ENCODE assay signal across 8 mouse cellular contexts in the genomic region with DNA sequence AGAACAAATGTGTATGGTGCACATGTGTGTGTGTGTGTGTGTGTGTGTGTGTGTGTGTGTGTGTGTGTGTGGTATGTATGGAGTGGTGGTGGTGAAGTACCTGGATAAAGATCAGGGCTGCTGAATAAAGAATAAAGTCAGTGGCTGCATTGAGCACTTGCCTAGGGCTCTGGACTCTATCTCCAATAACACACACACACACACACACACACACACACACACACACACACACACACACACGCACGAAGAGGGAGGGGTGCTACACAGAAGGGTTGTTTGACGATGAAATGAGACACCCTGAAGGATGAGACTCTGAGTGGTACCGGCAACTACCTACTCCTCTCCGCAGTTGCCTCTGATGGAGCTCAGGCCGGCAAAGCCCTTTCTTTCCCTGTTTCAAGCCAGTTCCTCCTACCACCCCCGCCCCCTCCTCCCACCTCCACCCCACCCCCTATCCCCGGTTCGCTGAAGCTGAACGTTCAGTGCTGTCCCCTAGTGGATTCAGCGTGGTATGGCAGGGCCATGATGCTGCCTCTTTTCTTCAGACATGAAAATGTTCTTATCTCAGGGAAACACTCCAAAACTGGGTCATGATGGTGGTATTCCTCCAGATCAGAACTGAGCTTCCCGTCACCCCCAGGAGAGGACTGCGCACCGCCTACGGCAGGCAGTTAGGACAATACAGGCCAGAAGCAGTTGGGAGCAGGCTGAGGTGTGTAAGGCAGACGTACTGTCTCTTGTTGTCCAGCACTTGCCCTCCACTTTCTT. TPM values are rescaled to one million over a fixed set of nuclear protein-coding genes. Genes with fewer than 3 reads are reported as not detected.
DNase-seq lines count a peak whose midpoint lies in the region; ATAC-seq and TF ChIP-seq lines count a peak whose summit lies in the region.

No protein-coding gene starts in this region.

- H3K27ac ChIP-seq in cerebellum, adult 2 months (ENCODE audit: insufficient read depth, low read length): no peak overlapping the region
- H3K27ac ChIP-seq in intestine, embryonic 16.5 days (ENCODE audit: low read length): no peak overlapping the region
- no peak overlapping the region for H3K27ac ChIP-seq in limb, embryonic 11.5 days (replicated peaks; ENCODE audit: low read depth, low read length)
- no peak overlapping the region for H3K27ac ChIP-seq in midbrain, embryonic 13.5 days
- no peak overlapping the region for H3K27ac ChIP-seq in stomach, embryonic 15.5 days

- TF ChIP-seq CTCF in cerebellum, adult 2 months (IDR thresholded peaks at IDR 0.05; ENCODE audit: borderline replicate concordance, insufficient read depth, low read depth, low read length): peak; percentile 68; the same call in 1 of the 2 replicates

- H3K9ac ChIP-seq in intestine, embryonic 16.5 days (ENCODE audit: low read depth, low read length): no peak overlapping the region
- 0 out of 2 replicates have a peak overlapping the region, but pooled peaks have one; percentile 13 for H3K9ac ChIP-seq in limb, embryonic 11.5 days (ENCODE audit: low read length)
- H3K9ac ChIP-seq in midbrain, embryonic 13.5 days (replicated peaks): no peak overlapping the region; the same call in 1 of the 2 replicates
- no peak overlapping the region for H3K9ac ChIP-seq in stomach, embryonic 15.5 days

- peak; percentile 86 for DNase-seq in heart, adult 11 months
- no peak for DNase-seq in heart, adult 8-10 months (ENCODE audit: low spot score)
- DNase-seq in cerebellum, adult 2 months: peak; percentile 32 to 40
- peak; percentile 80 for DNase-seq in limb, embryonic 11.5 days (ENCODE audit: low spot score)

- H3K4me3 ChIP-seq in cerebellum, adult 2 months (replicated peaks; ENCODE audit: insufficient read depth, low read depth, low read length): peak overlapping the region; percentile 26
- peak overlapping the region; percentile 14; the same call in 1 of the 2 replicates for H3K4me3 ChIP-seq in intestine, embryonic 16.5 days (ENCODE audit: low read length)
- no peak overlapping the region for H3K4me3 ChIP-seq in limb, embryonic 11.5 days (ENCODE audit: low read depth, low read length)
- peak overlapping the region; percentile 31 for H3K4me3 ChIP-seq in midbrain, embryonic 13.5 days (replicated peaks)
- H3K4me3 ChIP-seq in stomach, embryonic 15.5 days (replicated peaks): peak overlapping the region; percentile 30

- H3K27me3 ChIP-seq in cerebellum, adult 2 months (ENCODE audit: control insufficient read depth, insufficient read depth, low read length): no peaks in the 10 kb centered on the region
- H3K27me3 ChIP-seq in intestine, embryonic 16.5 days (replicated peaks; ENCODE audit: control insufficient read depth, insufficient read depth, low read length): no peaks in the 10 kb centered on the region
- H3K27me3 ChIP-seq in limb, embryonic 11.5 days (ENCODE audit: control insufficient read depth, insufficient read depth, low read length): no peaks in the 10 kb centered on the region
- peaks cover 7% of the 10 kb centered on the region; the same call in 1 of the 2 replicates for H3K27me3 ChIP-seq in midbrain, embryonic 13.5 days
- no peaks in the 10 kb centered on the region for H3K27me3 ChIP-seq in stomach, embryonic 15.5 days (replicated peaks)

- TF ChIP-seq POLR2A in cerebellum, adult 2 months (IDR thresholded peaks at IDR 0.05; ENCODE audit: borderline replicate concordance, insufficient read depth, low read length): no peak

- peak; percentile 44; the same call in 1 of the 2 replicates for ATAC-seq in frontal cortex, adult (ENCODE audit: low TSS enrichment)
- ATAC-seq in intestine, embryonic 16.5 days: peak; percentile 61
- ATAC-seq in limb, embryonic 11.5 days (ENCODE audit: insufficient number of reproducible peaks, low FRiP score, low TSS enrichment, low read depth): 0 out of 2 replicates have a peak, but pooled peaks have one; percentile 39
- ATAC-seq in midbrain, embryonic 13.5 days: peak; percentile 78
- ATAC-seq in stomach, embryonic 15.5 days (ENCODE audit: insufficient read depth, low FRiP score, low read depth): peak; percentile 24; the same call in 1 of the 2 replicates

- 9% methylated on average over 15 of the region's 16 CpGs for WGBS in cerebellum, adult 2 months
- WGBS in intestine, embryonic 16.5 days: 9% methylated on average over 16 of the region's 16 CpGs
- 15% methylated on average over 14 of the region's 16 CpGs for whole genome bisulfite sequencing in limb, embryonic 11.5 days
- 9% methylated on average over 13 of the region's 16 CpGs for WGBS in midbrain, embryonic 13.5 days
- WGBS in stomach, embryonic 15.5 days: 10% methylated on average over 14 of the region's 16 CpGs

- no peaks in the 10 kb centered on the region for H3K9me3 ChIP-seq in intestine, embryonic 16.5 days (ENCODE audit: control insufficient read depth, low read length)
- H3K9me3 ChIP-seq in limb, embryonic 11.5 days (ENCODE audit: control insufficient read depth, low read length): no peaks in the 10 kb centered on the region
- H3K9me3 ChIP-seq in midbrain, embryonic 13.5 days: no peaks in the 10 kb centered on the region
- no peaks in the 10 kb centered on the region for H3K9me3 ChIP-seq in stomach, embryonic 15.5 days

- H3K4me1 ChIP-seq in cerebellum, adult 2 months (ENCODE audit: control insufficient read depth, insufficient read depth, low read length): no peaks in the 10 kb centered on the region
- H3K4me1 ChIP-seq in intestine, embryonic 16.5 days (ENCODE audit: control insufficient read depth, insufficient read depth, low read length): no peaks in the 10 kb centered on the region
- H3K4me1 ChIP-seq in limb, embryonic 11.5 days (ENCODE audit: control insufficient read depth, insufficient read depth, low read length): no peaks in the 10 kb centered on the region
- peaks cover 5% of the 10 kb centered on the region; the same call in 1 of the 2 replicates for H3K4me1 ChIP-seq in midbrain, embryonic 13.5 days (replicated peaks)
- no peaks in the 10 kb centered on the region for H3K4me1 ChIP-seq in stomach, embryonic 15.5 days

- H3K36me3 ChIP-seq in intestine, embryonic 16.5 days (ENCODE audit: control insufficient read depth, insufficient read depth, low read length): no peaks in the 10 kb centered on the region
- H3K36me3 ChIP-seq in limb, embryonic 11.5 days (ENCODE audit: control insufficient read depth, insufficient read depth, low read length): no peaks in the 10 kb centered on the region
- H3K36me3 ChIP-seq in midbrain, embryonic 13.5 days: no peaks in the 10 kb centered on the region
- H3K36me3 ChIP-seq in stomach, embryonic 15.5 days: no peaks in the 10 kb centered on the region

- peak overlapping the region; percentile 54 for H3K4me2 ChIP-seq in intestine, embryonic 16.5 days (ENCODE audit: low read depth, low read length)
- peak overlapping the region; percentile 38 for H3K4me2 ChIP-seq in limb, embryonic 11.5 days (ENCODE audit: low read depth, severe bottlenecking)
- H3K4me2 ChIP-seq in midbrain, embryonic 13.5 days (replicated peaks): peak overlapping the region; percentile 48
- H3K4me2 ChIP-seq in stomach, embryonic 15.5 days: peak overlapping the region; percentile 53

RNA-seq across cellular contexts. Expression of a gene that starts 1.5 kb away (rescaled TPM):
- total RNA-seq in heart, adult 8-10 months (2022): not detected
- not detected in 2 replicates for polyA plus RNA-seq in cerebellum, adult 2 months (2012; rRNA removed)
- polyA plus RNA-seq in intestine, embryonic 16.5 days (2015; fragmentation: Nextera tagmentation; extraction: Ambion mirVana): 0.35 and 0.37 TPM in 2 replicates
- not detected in 2 replicates for polyA plus RNA-seq in limb, embryonic 11.5 days (2014; fragmentation: Nextera tagmentation; extraction: Ambion mirVana)
- not detected in 2 replicates for polyA plus RNA-seq in midbrain, embryonic 13.5 days (2015; fragmentation: Nextera tagmentation; extraction: Ambion mirVana)
- polyA plus RNA-seq in stomach, embryonic 15.5 days (2015; fragmentation: Nextera tagmentation; extraction: Ambion mirVana): 0.26 and 0.30 TPM in 2 replicates

RNA-seq across cellular contexts. Expression of a gene that starts 3.8 kb away (rescaled TPM):
- not detected for total RNA-seq in heart, adult 8-10 months (2022)
- polyA plus RNA-seq in cerebellum, adult 2 months (2012; rRNA removed): not detected in 2 replicates
- 0.78 TPM in 2 replicates for polyA plus RNA-seq in intestine, embryonic 16.5 days (2015; fragmentation: Nextera tagmentation; extraction: Ambion mirVana)
- polyA plus RNA-seq in limb, embryonic 11.5 days (2014; fragmentation: Nextera tagmentation; extraction: Ambion mirVana): 0.09 TPM in 1 of 2 replicates, not detected in the other
- not detected in 2 replicates for polyA plus RNA-seq in midbrain, embryonic 13.5 days (2015; fragmentation: Nextera tagmentation; extraction: Ambion mirVana)
- polyA plus RNA-seq in stomach, embryonic 15.5 days (2015; fragmentation: Nextera tagmentation; extraction: Ambion mirVana): 0.31 and 0.41 TPM in 2 replicates

RNA-seq across cellular contexts. Expression of a gene that starts 20.3 kb away (rescaled TPM):
- 1 to 10 TPM in 1 of 4 experiments, under 1 TPM in 3; 0.52 to 1.0 (median 0.71) TPM for total RNA-seq in heart, adult 8-10 months (2022)
- 0.11 and 0.19 TPM in 2 replicates for polyA plus RNA-seq in cerebellum, adult 2 months (2012; rRNA removed)
- 0.62 and 0.70 TPM in 2 replicates for polyA plus RNA-seq in intestine, embryonic 16.5 days (2015; fragmentation: Nextera tagmentation; extraction: Ambion mirVana)
- 0.65 TPM in 1 of 2 replicates, not detected in the other for polyA plus RNA-seq in limb, embryonic 11.5 days (2014; fragmentation: Nextera tagmentation; extraction: Ambion mirVana)
- not detected in 2 replicates for polyA plus RNA-seq in midbrain, embryonic 13.5 days (2015; fragmentation: Nextera tagmentation; extraction: Ambion mirVana)
- 0.15 and 0.22 TPM in 2 replicates for polyA plus RNA-seq in stomach, embryonic 15.5 days (2015; fragmentation: Nextera tagmentation; extraction: Ambion mirVana)

RNA-seq across cellular contexts. Expression of a gene that starts 36.2 kb away (rescaled TPM):
- total RNA-seq in heart, adult 8-10 months (2022): under 1 TPM in 2 of 4 experiments, not detected in 2; 0.25 to 0.46 TPM
- 0.03 TPM in 1 of 2 replicates, not detected in the other for polyA plus RNA-seq in cerebellum, adult 2 months (2012; rRNA removed)
- polyA plus RNA-seq in intestine, embryonic 16.5 days (2015; fragmentation: Nextera tagmentation; extraction: Ambion mirVana): 10.9 and 11.7 TPM in 2 replicates
- polyA plus RNA-seq in limb, embryonic 11.5 days (2014; fragmentation: Nextera tagmentation; extraction: Ambion mirVana): 0.10 TPM in 1 of 2 replicates, not detected in the other
- polyA plus RNA-seq in midbrain, embryonic 13.5 days (2015; fragmentation: Nextera tagmentation; extraction: Ambion mirVana): 0.17 and 0.50 TPM in 2 replicates
- polyA plus RNA-seq in stomach, embryonic 15.5 days (2015; fragmentation: Nextera tagmentation; extraction: Ambion mirVana): 14.9 and 26.5 TPM in 2 replicates

RNA-seq across cellular contexts. Expression of a gene that starts 54.9 kb away (rescaled TPM):
- not detected for total RNA-seq in heart, adult 8-10 months (2022)
- polyA plus RNA-seq in cerebellum, adult 2 months (2012; rRNA removed): 683 and 783 TPM in 2 replicates
- polyA plus RNA-seq in intestine, embryonic 16.5 days (2015; fragmentation: Nextera tagmentation; extraction: Ambion mirVana): 0.31 TPM in 2 replicates
- 0.21 and 0.27 TPM in 2 replicates for polyA plus RNA-seq in limb, embryonic 11.5 days (2014; fragmentation: Nextera tagmentation; extraction: Ambion mirVana)
- 1.3 and 1.5 TPM in 2 replicates for polyA plus RNA-seq in midbrain, embryonic 13.5 days (2015; fragmentation: Nextera tagmentation; extraction: Ambion mirVana)
- polyA plus RNA-seq in stomach, embryonic 15.5 days (2015; fragmentation: Nextera tagmentation; extraction: Ambion mirVana): 0.31 and 0.48 TPM in 2 replicates

Comparison
In these comparisons a context has a peak if more than half of its experiments do, and no peak if none do; other contexts are left out.
1. ATAC-seq: peak in every context shown above with its lines; median percentile 78 in midbrain, embryonic 13.5 days; 61 in intestine, embryonic 16.5 days; 44 in frontal cortex, adult; 39 in limb, embryonic 11.5 days; 24 in stomach, embryonic 15.5 days.